Mouse (Mus musculus) stomach, embryonic 16.5 days (tissue): Measurements from ENCODE around the gene Llph. TPM values are rescaled to one million over a fixed set of nuclear protein-coding genes. Genes with fewer than 3 reads are reported as not detected.
A peak's percentile ranks its signal among the peaks of the same experiment; 100 is the strongest.

Experiments used
- ATAC-seq: fragments of 200-750 bp; cut with Nextera tagmentation; 2 replicates; pipeline ENCODE4 v1.8.0; 2017; ENCODE audit warnings: moderate number of reproducible peaks, moderate TSS enrichment; ENCODE audit not compliant: insufficient read depth, low FRiP score
- H3K27ac ChIP-seq: fragments of 300-500 bp; sonication (generic); 2 replicates; pipeline ENCODE4 v1.5.1; 2014; ENCODE audit warnings: low read length
- H3K27me3 ChIP-seq: fragments of 300-500 bp; sonication (generic); 2 replicates; pipeline ENCODE4 v1.6.1; 2014; ENCODE audit warnings: low read length, control low read depth, mixed read lengths; ENCODE audit not compliant: control insufficient read depth, insufficient read depth
- H3K36me3 ChIP-seq: fragments of 300-500 bp; sonication (generic); 2 replicates; pipeline ENCODE4 v1.6.1; 2014; ENCODE audit warnings: low read length; ENCODE audit not compliant: control insufficient read depth, insufficient read depth
- H3K4me1 ChIP-seq: fragments of 300-500 bp; sonication (generic); 2 replicates; pipeline ENCODE4 v1.6.1; 2014; ENCODE audit warnings: low read length, control low read depth, mixed read lengths; ENCODE audit not compliant: control insufficient read depth, insufficient read depth
- H3K4me2 ChIP-seq: fragments of 300-500 bp; sonication (generic); 2 replicates; pipeline ENCODE4 v1.6.1; 2014; ENCODE audit warnings: low read depth, low read length, mixed read lengths
- H3K4me3 ChIP-seq: fragments of 300-500 bp; sonication (generic); replicated peaks from 2 replicates; pipeline ENCODE4 v1.5.1; 2014; ENCODE audit warnings: mild to moderate bottlenecking, low read length
- H3K9ac ChIP-seq: fragments of 300-500 bp; sonication (generic); 2 replicates; pipeline ENCODE4 v1.6.1; 2014; ENCODE audit warnings: low read length
- H3K9me3 ChIP-seq: fragments of 300-500 bp; sonication (generic); replicated peaks from 2 replicates; pipeline ENCODE4 v1.6.1; 2016; ENCODE audit warnings: low read length, control low read depth; ENCODE audit not compliant: control insufficient read depth
- WGBS: fragments of 180-500 bp; shearing (Covaris S2); extraction: QIAGEN DNeasy Blood & Tissue Kit; methylation state at CpG from one replicate; pipeline ENCODE4 v1.1.7; 2014; 5-methylcytosine and 5-hydroxymethylcytosine counted together
- polyA plus RNA-seq: library from polyadenylated mRNA; unstranded; fragments of >200 nt; fragmentation: Nextera tagmentation; extraction: Ambion mirVana; gene quantifications from 2 replicates; pipeline ENCODE4 v1.2.1, GENCODE M21; 2015

Llph gene
- polyA plus RNA-seq, 1 experiment from 2014 or later = 53.7 TPM

DNA sequence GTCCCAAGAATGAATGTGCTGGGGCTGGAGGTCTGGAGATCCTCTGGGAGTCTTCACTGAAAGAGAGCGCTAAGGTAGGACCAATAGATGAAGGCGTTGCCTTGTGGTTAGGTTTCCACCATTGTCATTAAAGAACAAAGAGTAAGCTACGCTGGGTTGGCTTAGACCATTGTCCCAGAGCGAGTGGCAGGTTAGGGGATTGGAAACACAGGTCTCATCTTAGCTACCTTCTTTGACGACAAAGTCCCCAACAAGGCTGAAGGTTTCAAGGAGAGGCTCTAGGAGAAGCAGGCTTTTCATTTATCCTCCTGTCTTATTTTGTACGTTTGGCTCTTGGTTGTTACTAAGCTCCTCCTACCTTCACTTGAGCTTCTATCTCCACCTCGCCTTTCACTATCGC, 11.4 kb downstream of the Llph start:
- no peak for ATAC-seq
- no peaks in the 10 kb centered on the region for H3K27me3 ChIP-seq
- H3K27ac ChIP-seq = no peak overlapping the region
- H3K36me3 ChIP-seq = no peaks in the 10 kb centered on the region
- H3K4me3 ChIP-seq = no peak overlapping the region
- H3K4me1 ChIP-seq = no peaks in the 10 kb centered on the region
- no peak overlapping the region for H3K9ac ChIP-seq
- no peaks in the 10 kb centered on the region for H3K9me3 ChIP-seq
- H3K4me2 ChIP-seq = no peak overlapping the region
- WGBS = 90% methylated on average over 8 of the region's 8 CpGs

DNA sequence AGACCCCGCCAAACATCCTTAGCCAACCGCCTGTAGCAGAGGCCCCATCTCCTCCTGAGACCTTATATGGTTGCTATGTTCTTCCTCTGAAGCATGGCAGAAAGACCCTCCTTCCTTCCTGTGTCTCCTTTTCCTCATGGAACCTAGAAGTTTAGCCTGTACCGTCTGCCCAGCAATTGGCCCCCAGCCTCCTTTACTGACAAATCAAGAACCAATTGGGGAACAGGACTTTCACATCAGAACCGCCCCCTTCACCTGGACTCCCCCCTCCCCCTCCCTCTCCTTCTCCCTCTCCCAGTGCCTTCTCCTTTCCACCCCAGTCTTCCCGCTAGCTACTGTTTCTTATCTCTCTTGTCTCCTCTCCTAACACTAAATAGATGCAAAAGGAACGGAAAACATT, 12.6 kb downstream of the Llph start:
- H3K9ac ChIP-seq = no peak overlapping the region
- H3K4me2 ChIP-seq = no peak overlapping the region
- no peak for ATAC-seq
- H3K36me3 ChIP-seq = no peaks in the 10 kb centered on the region
- no peaks in the 10 kb centered on the region for H3K27me3 ChIP-seq
- no peaks in the 10 kb centered on the region for H3K4me1 ChIP-seq
- WGBS = 62% methylated on average over 6 of the region's 6 CpGs
- H3K27ac ChIP-seq = no peak overlapping the region
- no peak overlapping the region for H3K4me3 ChIP-seq
- H3K9me3 ChIP-seq = no peaks in the 10 kb centered on the region

DNA sequence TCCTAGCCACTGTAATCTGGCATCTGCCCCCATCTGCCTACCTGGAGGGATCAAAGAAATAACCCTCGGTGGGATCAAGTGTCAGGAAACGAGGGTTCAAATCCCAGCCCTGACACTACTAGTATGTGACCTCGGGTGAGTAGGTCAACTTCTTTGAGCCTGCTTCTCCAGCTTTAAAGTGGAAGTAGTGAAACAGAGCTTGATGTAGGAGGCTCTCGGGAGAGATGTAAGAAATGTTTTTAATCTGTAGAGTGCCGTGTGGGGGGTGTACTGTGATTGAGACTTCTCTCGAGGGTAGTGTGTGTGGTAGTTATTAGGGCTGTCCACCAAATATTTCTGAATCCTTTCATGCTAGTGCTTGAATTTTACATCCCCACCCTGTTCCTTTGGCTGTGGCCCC, 15.6 kb downstream of the Llph start:
- no peak overlapping the region for H3K27ac ChIP-seq
- ATAC-seq = no peak
- H3K27me3 ChIP-seq = no peaks in the 10 kb centered on the region
- no peak overlapping the region for H3K4me2 ChIP-seq
- no peak overlapping the region for H3K4me3 ChIP-seq
- no peaks in the 10 kb centered on the region for H3K4me1 ChIP-seq
- H3K9me3 ChIP-seq = no peaks in the 10 kb centered on the region
- H3K36me3 ChIP-seq = no peaks in the 10 kb centered on the region
- H3K9ac ChIP-seq = no peak overlapping the region
- WGBS = 64% methylated on average over 6 of the region's 6 CpGs

DNA sequence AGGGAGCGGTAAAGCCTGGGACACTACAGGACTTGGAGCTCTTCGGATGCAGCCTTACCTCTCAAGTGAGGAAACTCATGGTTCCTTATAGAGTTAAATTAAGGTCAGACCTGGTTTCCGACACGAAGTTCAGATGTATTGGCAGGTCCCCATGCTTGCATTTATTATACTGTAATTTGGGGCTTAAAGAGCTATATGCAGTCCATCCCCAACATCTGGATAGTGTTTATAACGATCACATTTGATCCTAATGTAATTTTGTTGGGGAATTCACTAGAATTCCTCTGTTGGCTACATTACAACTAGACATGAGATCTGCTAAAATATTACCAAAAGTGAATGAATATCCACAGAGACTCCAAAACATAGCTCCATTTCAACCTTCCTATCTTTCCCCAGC, 18.8 kb downstream of the Llph start:
- WGBS = 49% methylated on average over 5 of the region's 5 CpGs
- no peak for ATAC-seq

DNA sequence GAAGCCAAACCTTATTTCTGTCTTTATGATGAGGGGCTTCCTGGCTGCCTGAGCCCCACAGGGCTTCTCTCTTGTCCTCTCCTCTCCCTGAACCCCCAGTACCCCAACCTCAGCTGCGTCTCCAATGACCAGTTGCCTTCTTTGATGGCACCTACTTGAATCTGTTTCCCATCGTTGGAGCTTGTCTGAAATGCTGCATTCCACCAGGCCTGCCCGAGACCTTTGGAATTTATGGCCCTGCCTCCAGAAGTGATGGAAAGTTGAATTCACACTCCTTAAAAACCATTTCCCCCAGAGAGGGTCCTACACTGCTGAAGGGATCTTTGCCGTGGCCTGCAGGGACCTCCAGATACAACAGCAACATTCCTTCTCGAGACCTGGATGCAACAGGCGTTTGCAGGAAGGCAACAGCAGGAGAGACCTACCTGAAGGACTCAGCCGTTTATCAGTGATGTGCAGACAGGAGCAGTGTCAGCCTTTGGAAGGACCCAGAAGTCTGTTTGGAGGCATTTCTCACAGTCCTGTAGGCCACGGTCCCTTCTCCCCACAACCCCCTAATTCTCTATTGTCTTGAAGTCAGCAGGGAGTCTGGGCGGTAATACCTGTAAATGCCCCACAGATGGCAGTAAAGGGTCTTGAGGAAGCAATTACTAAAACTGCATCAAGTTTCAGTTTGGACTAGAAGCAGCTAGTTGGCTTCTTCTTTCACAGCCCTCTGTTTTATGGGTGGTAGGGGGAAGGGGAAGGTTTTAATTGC, 20.3 kb downstream of the Llph start:
- H3K4me3 ChIP-seq = no peak overlapping the region
- H3K4me2 ChIP-seq = no peak overlapping the region
- no peaks in the 10 kb centered on the region for H3K4me1 ChIP-seq
- H3K36me3 ChIP-seq = no peaks in the 10 kb centered on the region
- no peak overlapping the region for H3K9ac ChIP-seq
- ATAC-seq = no peak
- H3K27me3 ChIP-seq = no peaks in the 10 kb centered on the region
- H3K9me3 ChIP-seq = no peaks in the 10 kb centered on the region
- H3K27ac ChIP-seq = no peak overlapping the region
- 37% methylated on average over 9 of the region's 9 CpGs for WGBS

More for the DNA sequence above, 18.8 kb downstream of the Llph start:
- no peaks in the 10 kb centered on the region for H3K27me3 ChIP-seq
- no peaks in the 10 kb centered on the region for H3K36me3 ChIP-seq
- H3K4me2 ChIP-seq = no peak overlapping the region
- H3K9me3 ChIP-seq = no peaks in the 10 kb centered on the region
- H3K4me3 ChIP-seq = no peak overlapping the region
- no peaks in the 10 kb centered on the region for H3K4me1 ChIP-seq
- no peak overlapping the region for H3K9ac ChIP-seq
- no peak overlapping the region for H3K27ac ChIP-seq

DNA sequence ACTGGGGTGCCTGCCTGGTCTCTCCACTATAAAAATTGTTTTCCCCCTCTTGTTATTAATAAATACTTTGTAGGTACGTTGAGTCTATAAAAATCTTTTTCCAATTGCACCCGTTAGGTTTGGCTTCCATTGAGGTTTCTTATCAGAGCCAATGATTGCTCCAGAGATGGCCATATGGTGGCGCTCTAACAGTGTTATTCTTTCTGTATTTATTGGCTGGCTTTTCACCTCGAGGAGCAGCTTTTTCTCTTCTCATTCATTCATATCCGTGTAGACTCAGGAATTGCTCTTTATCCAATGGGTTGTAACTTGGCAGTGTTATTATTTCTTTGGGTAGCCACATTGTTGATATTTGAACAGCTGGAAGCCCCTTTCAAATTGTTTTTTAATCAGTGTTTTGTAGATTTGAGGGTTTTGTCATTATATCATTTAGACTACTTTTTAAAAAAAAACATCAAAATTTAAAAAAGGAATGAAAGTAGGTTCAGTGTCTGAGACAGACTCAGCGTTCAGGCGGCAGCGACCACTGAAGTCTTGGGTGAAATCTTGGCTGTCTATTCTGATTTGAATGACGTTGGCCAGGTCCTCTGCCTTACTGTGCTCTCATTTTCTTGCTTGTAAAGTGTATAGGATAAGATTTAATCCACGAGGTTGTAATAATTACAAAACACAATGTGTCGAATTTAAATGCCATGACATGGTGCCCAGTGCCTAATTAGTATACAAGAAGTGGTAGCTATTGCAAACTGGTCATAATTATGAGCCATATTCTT, 24.2 kb downstream of the Llph start:
- Histone ChIP-seq H3K27me3 (no peaks in the 10 kb centered on the region), H3K27ac (no peak overlapping the region), H3K4me2 (no peak overlapping the region), H3K9ac (no peak overlapping the region), H3K36me3 (no peaks in the 10 kb centered on the region), H3K4me1 (no peaks in the 10 kb centered on the region), H3K9me3 (no peaks in the 10 kb centered on the region), H3K4me3 (no peak overlapping the region)
- ATAC-seq = no peak
- 51% methylated on average over 11 of the region's 11 CpGs for WGBS

DNA sequence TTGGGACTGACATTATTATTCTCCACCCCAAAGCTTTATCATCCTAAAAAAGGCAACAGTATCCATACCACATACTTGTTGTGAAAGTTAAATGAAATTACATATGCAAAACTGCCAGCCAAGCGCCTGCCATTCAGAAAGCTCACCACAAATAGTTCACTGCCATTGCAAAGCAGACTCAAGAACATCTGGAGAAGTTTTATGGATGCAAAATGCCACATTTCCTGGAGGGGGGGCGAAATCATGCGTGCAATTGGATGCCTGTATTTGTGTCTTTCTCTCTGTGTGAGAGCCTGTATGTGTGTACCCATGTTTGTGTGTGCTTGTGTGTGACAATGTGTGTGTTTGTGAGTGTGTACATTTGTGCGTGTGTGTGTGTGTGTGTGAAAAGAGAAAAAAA, 24.9 kb downstream of the Llph start:
- ATAC-seq = no peak
- Histone ChIP-seq H3K27ac (no peak overlapping the region), H3K9me3 (no peaks in the 10 kb centered on the region), H3K4me2 (no peak overlapping the region), H3K4me3 (no peak overlapping the region), H3K36me3 (no peaks in the 10 kb centered on the region), H3K4me1 (no peaks in the 10 kb centered on the region), H3K9ac (no peak overlapping the region), H3K27me3 (no peaks in the 10 kb centered on the region)
- 86% methylated on average over 4 of the region's 4 CpGs for WGBS

DNA sequence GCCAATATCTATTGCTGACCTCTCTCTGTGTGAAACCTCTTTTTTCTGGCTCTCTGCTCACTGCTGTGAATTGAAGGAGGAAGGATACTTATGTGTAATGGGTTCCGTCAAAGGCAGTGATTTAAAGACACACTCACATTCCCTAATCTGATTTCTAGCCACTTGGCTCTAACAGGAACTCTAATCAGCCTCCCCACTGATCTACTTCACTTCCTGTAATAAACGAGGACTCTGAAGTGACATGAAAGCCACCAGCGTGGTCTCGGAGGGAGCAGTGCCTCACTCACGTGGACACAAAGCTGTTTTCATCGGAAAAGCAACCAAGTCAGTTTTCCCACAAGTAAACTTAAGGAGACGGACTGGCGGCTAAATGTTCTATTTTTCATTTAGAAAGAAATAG, 25.9 kb downstream of the Llph start:
- Histone ChIP-seq H3K4me2 (no peak overlapping the region), H3K9me3 (no peaks in the 10 kb centered on the region), H3K9ac (no peak overlapping the region), H3K36me3 (no peaks in the 10 kb centered on the region), H3K27me3 (no peaks in the 10 kb centered on the region), H3K27ac (no peak overlapping the region), H3K4me1 (no peaks in the 10 kb centered on the region), H3K4me3 (no peak overlapping the region)
- no peak for ATAC-seq
- WGBS = 36% methylated on average over 8 of the region's 8 CpGs

DNA sequence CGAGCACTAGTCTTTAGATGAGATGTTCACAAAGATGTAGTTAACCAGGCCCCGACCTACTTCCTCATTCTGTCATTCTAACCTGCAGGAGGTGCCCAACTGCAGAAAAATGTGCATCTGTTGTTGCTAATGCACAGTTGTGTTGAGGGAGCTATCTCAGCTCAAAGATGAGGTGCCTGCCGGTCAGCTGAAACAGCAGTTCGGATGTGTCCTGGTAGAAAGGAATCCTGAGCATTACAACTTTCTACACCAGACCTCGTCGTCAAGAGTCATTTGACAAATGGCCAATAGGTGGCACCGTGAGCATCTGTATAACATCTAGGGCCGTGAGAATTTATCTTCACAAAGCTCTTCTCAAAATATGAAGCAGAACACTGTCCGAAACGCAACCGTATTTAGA, 30.4 kb downstream of the Llph start:
- H3K27me3 ChIP-seq = no peaks in the 10 kb centered on the region
- no peaks in the 10 kb centered on the region for H3K4me1 ChIP-seq
- no peak overlapping the region for H3K4me3 ChIP-seq
- WGBS = 18% methylated on average over 11 of the region's 11 CpGs
- peak; percentile 21; the same call in 1 of the 2 replicates for ATAC-seq
- no peak overlapping the region for H3K27ac ChIP-seq
- H3K9ac ChIP-seq = no peak overlapping the region
- H3K36me3 ChIP-seq = no peaks in the 10 kb centered on the region
- peak overlapping the region; percentile 19; the same call in 1 of the 2 replicates for H3K4me2 ChIP-seq
- H3K9me3 ChIP-seq = no peaks in the 10 kb centered on the region
